Mouse (Mus musculus): ENCODE measurements around the gene Hemgn. TPM values are rescaled to one million over a fixed set of nuclear protein-coding genes. Genes with fewer than 3 reads are reported as not detected.

Gene Hemgn
- total and polyA plus RNA-seq, 3 experiments: 11.8 to 19.9 TPM; not detected in 1

GRCm38 (mm10) chr4:46389013-46389611, 24.2 kb downstream of the Hemgn start, which contains the start of gene Trmo:
Gene Trmo (minus strand): TSS chr4:46389437.
- Histone ChIP-seq H3K9ac (ENCODE audit: control insufficient read depth, low read depth, low read length, poor library complexity, severe bottlenecking) (peak within 1 kb of the TSS; percentile 97), H3K4me3 (ENCODE audit: control insufficient read depth in 1 of 2, insufficient read depth in 1 of 2, low read depth in 2 of 2, low read length in 2 of 2) (peak within 1 kb of the TSS; percentile 70 to 90), H3K27me3 (ENCODE audit: control insufficient read depth in 1 of 2, insufficient read depth in 2 of 2, low read length in 2 of 2) (no peaks in the 10 kb centered on the region), H3K27ac (ENCODE audit: control insufficient read depth, low read depth, low read length) (peak within 1 kb of the TSS; percentile 96), H3K36me3 (ENCODE audit: control insufficient read depth in 1 of 2, insufficient read depth in 2 of 2, low read length in 2 of 2) (peaks cover 0 to 2% of the 10 kb centered on the region in 2 experiments; a peak in 1 of 4 replicates), H3K9me3 (replicated peaks; ENCODE audit: insufficient read depth, low read length) (no peaks in the 10 kb centered on the region), H3K79me2 (ENCODE audit: control insufficient read depth, insufficient read depth, low read length, poor library complexity) (peaks cover 5% of the 10 kb centered on the region; the same call in 1 of the 2 replicates), H3K4me1 (ENCODE audit: control insufficient read depth in 1 of 2, insufficient read depth in 2 of 2, low read length in 2 of 2) (0 out of 4 replicates have a peak, but pooled peaks cover 0 to 2% of the 10 kb centered on the region in 2 experiments)
- peak; percentile 98 for DNase-seq (ENCODE audit: low read depth, low spot score)
- TF ChIP-seq USF1 (IDR thresholded peaks at IDR 0.05; ENCODE audit: low read depth, low read length) (peak; percentile 95), TBP (IDR thresholded peaks at IDR 0.05; ENCODE audit: low read depth, low read length) (peak; percentile 81), SIN3A (IDR thresholded peaks at IDR 0.05; ENCODE audit: low read length) (peak; percentile 96), MAZ (IDR thresholded peaks at IDR 0.05; ENCODE audit: low read depth, low read length) (no peak), MYC (IDR thresholded peaks at IDR 0.05; ENCODE audit: low read depth, low read length) (peak; percentile 100), TCF12 (IDR thresholded peaks at IDR 0.05; ENCODE audit: low read depth, low read length) (peak; percentile 71), CTCF (IDR thresholded peaks at IDR 0.05 in 2 of 3, conservative IDR thresholded peaks at IDR 0.05 in 1 of 3; ENCODE audit: control insufficient read depth in 1 of 3, insufficient read depth in 1 of 3, low read depth in 2 of 3, low read length in 3 of 3, poor library complexity in 1 of 3, severe bottlenecking in 1 of 3) (0 out of 6 replicates have a peak, but pooled peaks of 1 of the 3 experiments have one; percentile 0), MAX (IDR thresholded peaks at IDR 0.05; ENCODE audit: low read length) (peak; percentile 97), HCFC1 (IDR thresholded peaks at IDR 0.05; ENCODE audit: low read depth, low read length) (peak; percentile 85), CHD1 (IDR thresholded peaks at IDR 0.05; ENCODE audit: low read depth, low read length) (no peak), ETS1 (IDR thresholded peaks at IDR 0.05; ENCODE audit: low read depth, low read length) (peak; percentile 86), POLR2A (IDR thresholded peaks at IDR 0.05; ENCODE audit: control insufficient read depth in 1 of 2, insufficient read depth in 1 of 2, low read depth in 1 of 2, low read length in 2 of 2, poor library complexity in 1 of 2) (peak; percentile 96 to 99), ZKSCAN1 (IDR thresholded peaks at IDR 0.05; ENCODE audit: low read depth, low read length) (no peak), MAFK (IDR thresholded peaks at IDR 0.05; ENCODE audit: borderline replicate concordance, low read depth, low read length) (no peak), BHLHE40 (IDR thresholded peaks at IDR 0.05; ENCODE audit: borderline replicate concordance, low read depth, low read length) (no peak), POLR2AphosphoS5 (IDR thresholded peaks at IDR 0.05; ENCODE audit: borderline replicate concordance, low read depth, low read length) (peak; percentile 87), NELFE (IDR thresholded peaks at IDR 0.05; ENCODE audit: low read depth, low read length) (peak; percentile 90), CHD2 (IDR thresholded peaks at IDR 0.05; ENCODE audit: low read length) (no peak), NRF1 (IDR thresholded peaks at IDR 0.05; ENCODE audit: insufficient read depth, low read depth, low read length, poor library complexity, severe bottlenecking) (peak; percentile 75), UBTF (IDR thresholded peaks at IDR 0.05; ENCODE audit: borderline replicate concordance, insufficient read depth, low read depth, low read length) (no peak), JUND (IDR thresholded peaks at IDR 0.05; ENCODE audit: low read depth, low read length) (no peak), TAL1 (IDR thresholded peaks at IDR 0.05; ENCODE audit: low read length) (no peak), E2F4 (IDR thresholded peaks at IDR 0.05; ENCODE audit: borderline replicate concordance, low read depth, low read length) (peak; percentile 86), POLR2AphosphoS2 (IDR thresholded peaks at IDR 0.05; ENCODE audit: low read length) (peak; percentile 93), KAT2A (conservative IDR thresholded peaks at IDR 0.05; ENCODE audit: low read depth, low read length) (no peak), SMC3 (IDR thresholded peaks at IDR 0.05; ENCODE audit: low read depth, low read length) (no peak), ZNF384 (IDR thresholded peaks at IDR 0.05; ENCODE audit: low read depth, low read length) (no peak), ELF1 (IDR thresholded peaks at IDR 0.05; ENCODE audit: low read depth, low read length) (peak; percentile 76), EP300 (IDR thresholded peaks at IDR 0.05; ENCODE audit: low read depth in 1 of 2, low read length in 2 of 2) (no peak), RCOR1 (IDR thresholded peaks at IDR 0.05; ENCODE audit: low read depth, low read length) (no peak), MEF2A (IDR thresholded peaks at IDR 0.05; ENCODE audit: extremely low read depth, insufficient replicate concordance, low read depth, low read length, poor library complexity, severe bottlenecking) (no peak), GABPA (IDR thresholded peaks at IDR 0.05; ENCODE audit: low read depth, low read length) (no peak), GATA1 (IDR thresholded peaks at IDR 0.05; ENCODE audit: low read depth, low read length) (no peak), ZC3H11A (IDR thresholded peaks at IDR 0.05; ENCODE audit: low read depth, low read length) (no peak), MXI1 (IDR thresholded peaks at IDR 0.05; ENCODE audit: low read depth, low read length) (peak; percentile 99), ZMIZ1 (IDR thresholded peaks at IDR 0.05; ENCODE audit: low read depth, low read length) (peak; percentile 60), USF2 (IDR thresholded peaks at IDR 0.05; ENCODE audit: borderline replicate concordance in 1 of 2, insufficient read depth in 1 of 2, low read depth in 1 of 2, low read length in 2 of 2) (peak; percentile 90 to 97)
